Mouse (Mus musculus): ENCODE data around the gene Kat14.

Kat14 gene

DNA sequence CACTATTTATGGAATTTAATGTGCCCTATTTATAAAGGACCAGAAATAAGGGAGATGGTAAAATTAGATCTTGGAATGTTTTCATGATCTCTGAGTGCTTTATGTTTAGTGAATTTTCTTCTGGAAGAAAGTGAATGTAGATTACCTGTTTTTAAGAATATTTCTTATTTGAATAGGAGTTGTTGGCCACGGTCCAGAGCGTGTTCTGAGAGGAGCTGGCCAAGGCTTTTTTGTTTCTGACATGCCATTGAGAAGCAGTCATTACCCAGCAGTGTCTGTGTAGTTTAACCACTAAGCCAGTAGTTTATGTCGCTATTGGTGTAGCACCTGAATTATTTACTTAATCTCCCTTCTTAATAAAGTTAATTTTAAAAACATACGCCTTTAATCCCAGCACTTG lies 13.0 kb downstream of the Kat14 start:
- DNase-seq (ENCODE audit: low spot score), result no peak

DNA sequence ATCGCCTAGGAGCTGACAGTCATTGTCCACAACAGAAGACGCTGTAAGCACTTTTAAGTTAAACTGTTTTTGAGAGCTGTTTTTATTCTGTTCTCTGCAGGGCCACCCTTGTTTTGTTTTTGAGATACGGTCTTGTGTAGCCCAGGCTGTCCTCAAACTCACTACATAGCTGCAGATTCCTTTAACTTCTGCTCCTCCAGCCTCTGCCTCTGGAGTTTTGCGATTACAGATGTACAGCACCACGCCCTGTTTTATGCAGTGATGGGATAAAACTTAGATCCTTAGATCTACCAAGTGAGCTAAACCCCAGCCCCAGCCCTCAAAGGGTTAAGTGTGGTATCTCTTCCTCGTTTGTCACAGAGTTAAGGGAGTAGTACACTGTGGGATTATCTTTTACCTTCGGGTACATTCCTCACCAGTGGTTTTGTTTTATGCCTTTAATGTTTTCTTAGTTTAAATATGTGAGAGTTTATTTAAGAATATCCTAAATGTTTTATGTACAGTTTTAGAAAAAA lies 13.9 kb downstream of the Kat14 start:
- DNase-seq (ENCODE audit: low spot score), result no peak

- no peak for DNase-seq (ENCODE audit: low spot score)
Measured at GRCm38 (mm10) chr2:144386296-144386695, 17.5 kb downstream of the Kat14 start.

- DNase-seq (ENCODE audit: low spot score), result no peak
Measured at GRCm38 (mm10) chr2:144388416-144388815, 19.6 kb downstream of the Kat14 start.

GRCm38 (mm10) chr2:144399531-144399930 lies 30.7 kb downstream of the Kat14 start:
- DNase-seq (ENCODE audit: low spot score), result no peak

DNA sequence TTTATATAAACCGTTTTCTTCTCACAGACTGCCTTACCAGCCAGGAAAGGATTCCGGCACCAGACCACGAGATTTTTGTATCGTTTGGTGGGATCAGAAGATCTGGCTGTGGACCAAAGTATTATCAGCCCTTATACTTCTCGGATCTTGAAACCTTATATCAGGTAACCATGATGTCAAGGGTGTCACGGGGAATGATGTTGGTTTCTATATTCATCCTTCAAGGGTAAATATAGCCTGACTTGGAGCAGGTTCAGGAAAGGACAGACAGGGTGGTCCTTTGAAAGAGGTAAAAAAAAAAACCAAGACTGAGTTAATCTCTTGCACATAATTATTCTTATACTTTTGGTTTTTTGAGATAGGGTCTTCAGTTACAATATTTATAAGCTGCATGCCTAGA lies 31.9 kb downstream of the Kat14 start:
- DNase-seq (ENCODE audit: low spot score), result no peak

DNA sequence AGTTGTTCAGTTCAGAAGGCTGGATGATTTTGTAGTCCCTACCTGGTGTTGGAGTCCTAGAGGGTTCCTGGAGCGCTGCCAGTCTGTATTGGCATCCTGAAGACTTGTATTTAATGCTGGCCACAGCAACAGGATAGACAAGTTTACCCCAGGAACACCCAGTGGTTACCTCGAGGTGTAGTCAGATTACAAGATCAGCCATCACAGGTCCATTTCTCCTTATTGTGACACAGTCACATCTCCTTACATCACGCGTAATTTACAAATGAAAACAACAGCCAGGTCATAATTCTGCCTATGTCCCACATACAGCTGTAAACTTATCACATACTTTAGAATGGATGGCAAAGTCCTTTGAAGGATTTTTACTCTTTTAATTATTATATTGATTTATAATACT lies 40.3 kb downstream of the Kat14 start:
- no peak for DNase-seq (ENCODE audit: low spot score)

GRCm38 (mm10) chr2:144410603-144411002 lies 41.8 kb downstream of the Kat14 start:
- no peak for DNase-seq (ENCODE audit: low spot score)

- DNase-seq (ENCODE audit: low spot score), result no peak
Measured at GRCm38 (mm10) chr2:144414646-144415045, 45.9 kb downstream of the Kat14 start.

DNA sequence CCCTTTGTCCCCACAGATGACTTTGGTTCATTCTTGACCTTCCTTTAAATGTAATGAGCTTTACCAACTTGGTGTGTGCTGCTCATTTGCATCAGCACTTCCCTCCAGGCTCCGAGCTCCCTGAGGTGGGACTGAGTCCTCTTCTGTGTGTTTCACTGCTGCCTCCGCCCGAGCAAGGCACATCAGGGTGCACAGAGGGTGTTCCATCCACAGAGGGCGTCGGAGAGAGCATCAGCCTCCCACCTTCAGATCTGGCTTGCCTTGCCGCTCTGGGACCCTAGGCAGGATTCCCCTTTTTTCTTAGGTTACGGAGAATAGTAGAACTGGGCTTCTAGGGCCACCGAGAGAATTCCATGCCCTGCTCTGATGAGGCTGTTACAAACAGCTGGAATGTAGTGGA lies 48.1 kb downstream of the Kat14 start:
- no peak for DNase-seq (ENCODE audit: low spot score)

DNA sequence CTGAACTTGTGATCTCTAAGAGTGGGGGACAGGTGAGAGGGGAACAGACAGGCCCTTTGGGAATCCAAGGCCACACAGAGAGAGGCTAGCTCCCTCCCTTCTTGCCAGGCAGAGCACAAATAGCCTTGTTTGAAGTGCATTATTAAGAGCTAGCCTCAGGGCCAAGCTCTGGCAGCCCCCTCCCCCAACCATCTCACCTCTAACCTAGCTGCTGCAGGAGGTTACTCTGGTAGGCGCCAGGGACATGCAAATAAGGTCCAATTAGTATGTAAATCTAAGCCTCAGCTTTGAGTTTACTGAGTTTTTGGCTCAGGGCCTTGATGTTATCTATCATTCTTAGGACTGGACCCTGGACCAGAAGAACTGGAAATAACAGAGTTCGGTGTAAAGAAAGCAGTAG lies 49.3 kb downstream of the Kat14 start:
- DNase-seq (ENCODE audit: low spot score), result no peak

- no peak for DNase-seq (ENCODE audit: low spot score)
Measured at GRCm38 (mm10) chr2:144422094-144422675, 53.4 kb downstream of the Kat14 start.

DNA sequence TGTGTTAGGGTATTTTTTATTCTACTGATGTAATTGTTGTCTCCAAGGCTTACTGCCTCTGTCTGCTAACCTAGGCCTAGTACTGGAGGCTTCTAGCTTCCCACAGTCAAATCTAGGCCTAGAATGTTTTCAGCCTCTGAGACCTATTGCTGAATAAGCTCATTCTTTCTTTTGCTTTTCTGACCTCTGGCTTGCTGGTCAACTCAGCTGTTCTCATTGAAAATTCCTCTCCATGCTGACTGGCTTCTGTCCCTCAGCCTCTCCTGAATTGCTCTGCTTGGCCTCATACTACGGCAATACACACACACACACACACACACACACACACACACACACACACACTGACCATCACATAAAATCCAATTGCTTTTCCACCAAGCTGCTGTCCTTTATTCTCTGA lies 57.0 kb downstream of the Kat14 start:
- no peak for DNase-seq (ENCODE audit: low spot score)

DNA sequence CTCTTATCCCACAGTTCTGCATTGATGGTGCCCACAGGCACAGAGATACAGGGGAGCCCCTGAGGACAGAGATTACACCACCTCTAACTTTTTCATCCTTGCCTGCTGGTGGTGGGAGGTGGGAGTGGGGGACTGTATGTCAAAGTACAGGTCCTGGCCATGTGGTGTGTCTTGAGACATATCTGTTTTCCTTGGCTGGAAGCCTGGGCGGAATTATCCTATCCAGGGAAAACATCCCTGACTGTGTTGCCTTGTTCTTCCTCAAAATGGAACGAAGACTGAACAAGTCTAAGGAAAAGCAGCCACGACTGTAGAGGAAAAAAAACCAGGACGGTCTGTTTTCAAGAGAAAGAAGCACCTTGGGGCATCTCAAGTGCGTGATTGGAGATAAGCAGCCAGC lies 59.1 kb downstream of the Kat14 start:
- DNase-seq (ENCODE audit: low spot score), result no peak

DNA sequence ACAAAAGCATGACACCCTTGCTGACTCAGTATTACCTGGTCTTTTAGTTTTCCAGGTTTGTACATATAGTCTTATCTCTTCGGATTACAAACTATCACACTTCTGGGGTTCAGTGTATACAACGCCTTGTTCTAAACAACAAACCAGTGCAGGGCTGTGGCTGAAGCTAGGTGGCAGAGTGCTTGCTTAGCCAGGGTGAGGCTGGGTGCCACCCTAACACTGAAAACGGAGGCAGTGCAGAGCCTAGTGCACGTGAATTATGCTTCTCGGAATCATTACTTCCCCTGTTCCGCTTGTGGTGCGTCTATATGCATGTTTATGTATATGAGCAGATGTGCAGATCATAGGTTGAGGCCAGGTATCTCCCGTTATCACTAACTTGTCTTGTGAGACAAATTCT lies 59.9 kb downstream of the Kat14 start:
- no peak for DNase-seq (ENCODE audit: low spot score)

DNA sequence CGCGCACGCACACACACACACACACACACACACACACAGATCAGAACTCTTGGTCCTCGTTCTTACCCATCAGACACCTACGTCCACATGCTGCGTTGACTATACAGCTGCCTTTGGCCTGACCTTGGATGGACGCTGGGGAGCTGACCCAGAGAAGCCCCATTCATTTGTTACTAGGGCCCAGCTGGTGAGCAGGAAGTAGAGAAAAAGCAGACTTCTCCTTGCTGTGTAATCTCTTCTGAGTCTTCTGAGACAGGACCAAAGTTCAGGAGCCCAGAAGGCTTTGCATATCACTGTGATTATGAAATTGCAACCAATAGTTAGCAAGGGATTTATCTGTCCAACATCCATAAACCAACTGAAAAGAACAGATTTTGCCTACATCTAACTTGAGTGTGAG lies 60.4 kb downstream of the Kat14 start:
- no peak for DNase-seq (ENCODE audit: low spot score)

- no peak for DNase-seq (ENCODE audit: low spot score)
Measured at GRCm38 (mm10) chr2:144431286-144431825, 62.6 kb downstream of the Kat14 start.

DNA sequence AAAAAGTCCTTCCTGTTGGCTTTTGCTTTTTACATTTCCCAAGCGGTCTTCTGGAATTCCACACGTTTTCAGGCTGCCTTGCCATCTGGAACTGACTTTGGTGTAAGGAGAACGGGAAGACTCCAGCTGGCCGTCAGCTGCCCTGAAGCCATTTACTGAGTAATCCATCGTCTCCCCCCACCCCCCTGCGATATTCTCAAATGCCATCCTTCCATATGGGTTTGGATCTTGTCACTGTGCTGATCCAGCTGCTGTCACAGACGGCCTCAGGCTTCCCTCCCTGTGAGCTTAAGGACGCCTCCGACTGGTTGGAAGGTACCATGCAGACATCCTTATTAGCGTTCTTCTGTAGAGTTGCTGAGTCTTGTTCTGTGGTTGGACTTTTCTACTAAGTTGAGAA lies 66.9 kb downstream of the Kat14 start:
- no peak for DNase-seq (ENCODE audit: low spot score)

- DNase-seq (ENCODE audit: low spot score), result no peak
Measured at GRCm38 (mm10) chr2:144438424-144438823, 69.6 kb downstream of the Kat14 start.

DNA sequence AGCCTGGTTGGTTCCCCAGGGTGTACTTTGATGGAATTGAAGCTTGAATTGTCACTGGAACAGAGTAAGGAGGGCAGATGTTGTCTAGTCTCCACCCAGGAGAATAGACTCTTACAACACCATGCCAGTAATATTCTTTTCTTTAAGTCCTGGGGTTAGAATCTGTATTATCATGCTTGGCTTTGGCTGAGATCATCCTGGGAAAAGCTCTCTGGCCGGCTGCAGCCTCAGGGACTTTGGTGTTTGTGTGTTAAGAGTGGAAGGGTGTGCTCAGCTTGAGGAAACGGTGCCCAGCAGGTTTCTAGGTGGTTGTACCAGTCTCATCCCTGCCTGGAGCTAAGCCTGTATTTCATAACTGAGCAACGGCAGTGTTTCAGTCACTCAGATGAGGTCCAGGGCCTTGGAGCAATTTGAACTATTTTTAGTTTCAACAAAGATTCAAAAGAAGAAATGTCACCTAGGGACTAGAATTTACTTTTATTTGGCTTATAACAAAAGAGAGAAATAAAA lies 70.5 kb downstream of the Kat14 start:
- no peak for DNase-seq (ENCODE audit: low spot score)

- peak; percentile 44 for DNase-seq (ENCODE audit: low spot score)
Measured at GRCm38 (mm10) chr2:144441386-144441915, 72.7 kb downstream of the Kat14 start.

DNA sequence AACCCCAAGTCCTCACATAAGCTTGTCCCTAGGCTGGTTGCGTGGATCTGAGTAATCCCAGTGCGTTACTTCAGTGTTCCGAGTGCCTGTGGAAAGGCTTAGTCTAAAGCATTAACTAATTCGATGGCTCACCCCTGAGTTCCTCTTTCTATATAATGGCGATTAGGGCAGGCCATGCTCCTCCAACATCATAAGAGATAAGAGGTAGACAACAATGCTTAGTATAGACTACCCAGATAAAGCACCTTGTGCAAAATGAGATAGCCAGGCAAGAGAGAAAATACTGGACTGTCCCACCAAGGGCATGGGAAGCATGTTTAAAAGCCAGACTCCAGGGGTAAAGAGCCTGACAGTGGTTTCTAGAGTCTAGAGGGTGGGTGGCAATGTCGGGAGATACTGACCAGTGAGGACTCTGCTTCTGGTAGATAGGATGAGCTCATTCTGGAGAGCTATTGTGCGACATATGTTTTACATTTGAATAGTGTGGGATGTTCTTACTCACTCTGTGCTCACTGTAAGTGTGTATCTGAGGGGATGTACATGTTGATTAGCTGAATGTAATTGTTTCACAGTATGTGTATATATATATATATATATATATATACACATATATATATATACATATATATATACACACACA lies 77.7 kb downstream of the Kat14 start:
- no peak for DNase-seq (ENCODE audit: low spot score)

GRCm38 (mm10) chr2:144450378-144450777 lies 81.6 kb downstream of the Kat14 start:
- DNase-seq (ENCODE audit: low spot score), result no peak

Data from ovary, postnatal 36 days (tissue).